Mouse (Mus musculus) left cerebral cortex, adult 18-20 months (tissue): Measurements from ENCODE around the gene Cacna2d3. TPM values are rescaled to one million over a fixed set of nuclear protein-coding genes. Genes with fewer than 3 reads are reported as not detected.

ENCODE experiments used
- DNase-seq, 2 experiments: peaks; one replicate each; pipeline ENCODE4 v3.0.0; 2021 to 2022; ENCODE audit warnings: low spot score in 2 of 2, mixed read lengths in 1 of 2
- total RNA-seq, 2 experiments: library from RNA; stranded (reverse); gene quantifications; 2 replicates each; pipeline ENCODE4 v1.2.3; 2021

Cacna2d3 gene
- total RNA-seq, 2 experiments from 2014 or later, result 101 to 110 TPM

GRCm38 (mm10) chr14:29402471-29402870 is 319.2 kb downstream of the Cacna2d3 start:
- no peak for DNase-seq

- no peak for DNase-seq
Observed at GRCm38 (mm10) chr14:29393786-29394185, 327.9 kb downstream of the Cacna2d3 start.

- DNase-seq, result no peak
Observed at GRCm38 (mm10) chr14:29392851-29393250, 328.8 kb downstream of the Cacna2d3 start.

- no peak for DNase-seq
Observed at GRCm38 (mm10) chr14:29391489-29391888, 330.2 kb downstream of the Cacna2d3 start.

- DNase-seq, result no peak
Observed at GRCm38 (mm10) chr14:29387761-29388160, 333.9 kb downstream of the Cacna2d3 start.

GRCm38 (mm10) chr14:29385500-29385899 is 336.2 kb downstream of the Cacna2d3 start:
- DNase-seq, result no peak

- no peak for DNase-seq
Observed at GRCm38 (mm10) chr14:29382786-29383185, 338.9 kb downstream of the Cacna2d3 start.

- DNase-seq, result no peak
Observed at GRCm38 (mm10) chr14:29366911-29367310, 354.8 kb downstream of the Cacna2d3 start.

GRCm38 (mm10) chr14:29362448-29362847 is 359.2 kb downstream of the Cacna2d3 start:
- DNase-seq, result no peak

GRCm38 (mm10) chr14:29350627-29351026 is 371.0 kb downstream of the Cacna2d3 start:
- DNase-seq, result no peak

GRCm38 (mm10) chr14:29341581-29341980 is 380.1 kb downstream of the Cacna2d3 start:
- no peak for DNase-seq

- no peak for DNase-seq
Observed at GRCm38 (mm10) chr14:29340728-29341127, 380.9 kb downstream of the Cacna2d3 start.

- DNase-seq, result no peak
Observed at GRCm38 (mm10) chr14:29334897-29335296, 386.8 kb downstream of the Cacna2d3 start.

GRCm38 (mm10) chr14:29334216-29334615 is 387.4 kb downstream of the Cacna2d3 start:
- no peak for DNase-seq

GRCm38 (mm10) chr14:29324430-29324782 is 397.3 kb downstream of the Cacna2d3 start:
- DNase-seq, result no peak

- no peak for DNase-seq
Observed at GRCm38 (mm10) chr14:29323718-29324429, 397.8 kb downstream of the Cacna2d3 start.

GRCm38 (mm10) chr14:29313431-29313830 is 408.2 kb downstream of the Cacna2d3 start:
- no peak for DNase-seq

- DNase-seq, result no peak
Observed at GRCm38 (mm10) chr14:29305623-29306022, 416.0 kb downstream of the Cacna2d3 start.

GRCm38 (mm10) chr14:29296185-29296754 is 425.4 kb downstream of the Cacna2d3 start:
- DNase-seq, result no peak

GRCm38 (mm10) chr14:29278901-29279300 is 442.8 kb downstream of the Cacna2d3 start:
- DNase-seq, result no peak

- no peak for DNase-seq
Observed at GRCm38 (mm10) chr14:29278401-29278800, 443.3 kb downstream of the Cacna2d3 start.

GRCm38 (mm10) chr14:29277701-29278100 is 444.0 kb downstream of the Cacna2d3 start:
- DNase-seq, result no peak

GRCm38 (mm10) chr14:29273890-29274289 is 447.8 kb downstream of the Cacna2d3 start:
- DNase-seq, result no peak
